Mouse (Mus musculus) lung, adult 18-20 months (tissue): ENCODE measurements around the gene Poc1b.

Experiments used
- DNase-seq, 2 experiments: peaks; one replicate each; pipeline ENCODE4 v3.0.0; 2022; ENCODE audit warnings: mixed read lengths in 2 of 2

Gene Poc1b

DNA sequence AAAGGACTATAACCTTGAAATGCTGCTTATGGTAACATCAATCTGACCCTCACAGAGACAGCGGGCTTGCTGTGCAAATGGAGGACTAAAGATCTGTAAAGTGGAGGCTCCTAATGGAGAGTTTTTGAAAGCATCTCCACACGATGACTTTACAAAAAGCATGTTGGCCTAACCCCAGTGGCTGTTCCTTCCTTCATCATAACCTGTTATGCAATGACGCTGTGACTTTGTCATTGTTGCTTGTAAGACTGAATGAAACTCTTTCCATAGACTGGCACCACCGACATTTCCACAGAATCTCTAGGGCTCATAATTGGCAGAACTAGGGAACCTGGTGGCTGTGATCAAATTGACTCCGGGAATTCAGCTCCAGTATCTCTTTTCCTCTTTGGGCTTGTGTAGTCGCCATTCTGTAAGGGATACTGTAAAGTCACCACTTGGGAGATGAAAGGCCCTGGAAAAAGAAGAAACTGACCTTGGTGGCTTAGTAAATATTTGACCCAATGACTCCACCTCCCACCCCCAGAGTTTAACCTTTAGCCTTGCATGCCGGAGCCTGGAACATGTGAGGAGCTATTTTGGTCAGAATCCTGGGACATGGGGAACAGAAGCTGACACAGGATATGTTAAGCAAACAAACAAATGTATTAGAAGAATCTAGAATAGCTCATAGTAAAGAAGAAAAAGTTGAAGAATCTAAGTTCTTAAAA lies 125.8 kb downstream of the Poc1b start:
- DNase-seq, result no peak

GRCm38 (mm10) chr10:99234336-99234735 lies 127.5 kb downstream of the Poc1b start:
- no peak for DNase-seq

DNA sequence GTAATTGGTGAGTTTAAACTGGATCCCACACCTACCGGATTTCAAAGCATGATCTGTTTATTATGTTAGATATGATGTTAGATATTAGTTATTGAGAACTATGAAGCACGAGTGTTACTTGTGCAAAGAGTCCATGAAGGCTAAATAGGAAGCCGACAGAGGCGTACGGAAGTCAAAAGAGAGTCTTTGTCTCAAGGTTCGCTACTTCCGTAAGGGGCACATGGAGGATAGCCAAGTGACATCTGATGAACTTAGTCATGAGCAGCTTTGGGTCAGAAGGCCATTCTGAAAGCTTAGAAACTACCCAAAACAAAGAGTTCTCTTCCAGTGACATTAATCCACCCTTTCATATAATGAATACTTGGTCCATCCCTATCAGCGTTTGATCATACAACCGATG lies 128.2 kb downstream of the Poc1b start:
- no peak for DNase-seq

- DNase-seq, result peak; percentile 65 to 77
Measured at GRCm38 (mm10) chr10:99237205-99237832, 130.5 kb downstream of the Poc1b start.

DNA sequence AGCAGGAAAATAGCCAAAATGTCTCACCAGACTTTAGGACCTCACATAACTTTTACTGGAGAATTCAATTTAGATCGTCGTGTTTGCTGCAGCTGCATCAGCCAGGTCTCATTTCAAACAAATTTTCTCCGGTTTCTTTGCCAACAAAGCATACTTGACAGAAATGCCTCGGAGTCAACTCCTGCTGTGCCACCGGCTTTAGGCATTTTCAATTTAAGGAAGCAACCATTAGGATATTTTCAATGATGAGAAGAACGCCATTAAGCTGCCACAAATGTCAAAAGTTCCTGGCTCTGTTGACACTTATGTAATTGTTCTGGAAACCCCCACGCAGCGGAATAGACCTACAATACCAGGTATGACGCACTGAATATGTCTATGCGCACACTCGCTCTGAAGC lies 131.7 kb downstream of the Poc1b start:
- no peak for DNase-seq

GRCm38 (mm10) chr10:99241284-99241828 lies 134.5 kb downstream of the Poc1b start:
- no peak for DNase-seq

GRCm38 (mm10) chr10:99241829-99242711 lies 135.2 kb downstream of the Poc1b start:
- no peak for DNase-seq

DNA sequence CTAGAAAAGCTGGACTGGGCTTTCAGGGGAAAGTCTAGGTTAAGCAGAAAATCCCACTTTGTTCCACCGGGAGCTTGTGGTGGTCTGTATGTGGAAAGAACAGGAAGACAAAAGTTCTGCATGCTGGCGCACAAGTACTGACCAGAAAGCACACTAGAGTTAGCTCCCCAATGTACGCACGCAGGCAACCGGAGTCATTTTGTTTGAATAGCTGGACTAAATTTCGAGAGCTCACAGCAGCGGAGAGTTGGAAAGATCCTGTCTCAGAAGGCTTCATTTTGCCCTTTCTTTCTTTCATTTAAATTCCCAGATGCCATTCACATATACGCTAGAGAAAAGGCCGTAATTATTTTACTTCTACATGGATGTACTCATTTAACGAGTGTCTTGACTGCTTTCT lies 135.9 kb downstream of the Poc1b start:
- DNase-seq, result no peak

GRCm38 (mm10) chr10:99243907-99244489 lies 137.2 kb downstream of the Poc1b start:
- DNase-seq, result peak in 1 of 2 experiments; percentile 42

DNA sequence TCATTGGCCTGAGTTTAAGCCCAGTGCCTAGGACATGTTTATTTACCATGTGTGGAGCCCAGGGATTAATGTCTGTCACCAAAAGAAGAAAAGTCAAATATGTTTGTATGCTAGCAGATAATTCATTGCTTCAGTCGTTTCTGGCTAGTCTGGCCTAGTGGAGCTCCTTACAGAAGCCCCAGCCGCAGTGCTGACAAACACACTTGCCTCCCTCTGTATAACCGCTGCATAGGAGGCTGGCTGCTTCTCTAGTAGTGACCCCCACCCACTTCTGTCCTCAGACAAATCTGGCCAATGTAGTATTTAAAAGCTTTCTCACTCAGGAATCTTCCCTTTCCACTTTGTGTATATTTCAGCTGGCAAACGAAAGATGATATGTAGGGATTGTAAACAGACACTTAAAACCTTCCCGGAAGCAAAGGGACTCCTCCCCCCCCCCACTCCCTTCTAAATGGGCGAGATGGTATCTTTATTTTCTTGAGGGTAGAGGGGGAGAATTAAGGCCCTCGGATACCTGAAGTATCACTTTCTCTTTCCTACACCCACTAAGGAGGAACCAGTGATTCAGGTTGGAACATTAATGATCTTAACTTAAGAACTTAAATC lies 137.9 kb downstream of the Poc1b start:
- DNase-seq, result no peak

- DNase-seq, result no peak
Measured at GRCm38 (mm10) chr10:99246797-99247508, 140.1 kb downstream of the Poc1b start.
